Mouse (Mus musculus): Measurements from ENCODE around the gene Hnf1b. TPM values are rescaled to one million over a fixed set of nuclear protein-coding genes. Genes with fewer than 3 reads are reported as not detected.

Gene Hnf1b
- polyA plus RNA-seq, 1 experiment from 2014 or later = 0.19 TPM

DNA sequence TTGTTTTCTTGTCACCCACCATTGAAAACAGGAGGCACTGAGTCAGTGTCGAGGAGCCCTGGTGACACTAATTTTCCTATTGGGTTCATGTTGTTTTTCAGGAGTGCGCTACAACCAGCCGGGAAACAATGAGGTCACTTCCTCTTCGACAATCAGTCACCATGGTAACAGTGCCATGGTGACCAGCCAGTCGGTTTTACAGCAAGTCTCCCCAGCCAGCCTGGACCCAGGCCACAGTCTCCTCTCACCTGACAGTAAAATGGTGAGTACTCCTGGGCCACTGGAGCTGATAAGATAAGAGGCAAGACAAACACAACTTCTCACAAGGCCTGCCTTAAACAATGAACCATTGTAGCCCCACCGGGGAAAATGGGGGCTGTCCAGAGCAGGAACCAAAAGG, 32.7 kb downstream of the Hnf1b start:
- 0 out of 2 replicates have a peak, but pooled peaks cover 14% of the 10 kb centered on the region for H3K27me3 ChIP-seq
- H3K4me2 ChIP-seq = no peak overlapping the region
- H3K9me3 ChIP-seq = no peaks in the 10 kb centered on the region
- no peak for ATAC-seq (ENCODE audit: low FRiP score)
- H3K9ac ChIP-seq = no peak overlapping the region
- WGBS = 42% methylated on average over 6 of the region's 6 CpGs
- no peaks in the 10 kb centered on the region for H3K36me3 ChIP-seq
- no peak overlapping the region for H3K27ac ChIP-seq
- H3K4me3 ChIP-seq = no peak overlapping the region
- H3K4me1 ChIP-seq (replicated peaks) = no peaks in the 10 kb centered on the region; the same call in 1 of the 2 replicates

DNA sequence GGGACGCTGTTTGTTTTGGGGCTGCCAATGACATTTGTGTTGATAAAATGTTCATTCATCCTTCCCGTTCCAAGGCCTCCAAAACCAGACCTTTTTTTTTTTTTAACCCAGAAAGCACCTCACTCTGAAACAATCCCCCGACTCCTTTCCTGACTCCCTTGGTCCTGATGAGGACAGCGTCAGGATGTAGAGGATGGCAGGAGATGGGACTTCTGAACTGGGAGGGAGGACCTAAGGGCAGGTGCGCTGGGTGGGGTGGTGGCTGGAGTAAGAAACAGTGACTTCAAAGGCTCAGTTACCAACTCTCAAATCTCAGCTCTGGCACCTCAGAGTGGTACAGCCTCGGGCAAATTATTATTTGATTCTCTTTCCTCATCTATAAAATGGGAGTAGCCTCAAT, 33.2 kb downstream of the Hnf1b start:
- Histone ChIP-seq H3K4me1 (replicated peaks) (no peaks in the 10 kb centered on the region; the same call in 1 of the 2 replicates), H3K9ac (no peak overlapping the region), H3K4me2 (no peak overlapping the region), H3K27me3 (0 out of 2 replicates have a peak, but pooled peaks cover 14% of the 10 kb centered on the region), H3K36me3 (no peaks in the 10 kb centered on the region), H3K9me3 (no peaks in the 10 kb centered on the region), H3K4me3 (no peak overlapping the region), H3K27ac (no peak overlapping the region)
- no peak for ATAC-seq (ENCODE audit: low FRiP score)
- WGBS = 88% methylated on average over 6 of the region's 6 CpGs

DNA sequence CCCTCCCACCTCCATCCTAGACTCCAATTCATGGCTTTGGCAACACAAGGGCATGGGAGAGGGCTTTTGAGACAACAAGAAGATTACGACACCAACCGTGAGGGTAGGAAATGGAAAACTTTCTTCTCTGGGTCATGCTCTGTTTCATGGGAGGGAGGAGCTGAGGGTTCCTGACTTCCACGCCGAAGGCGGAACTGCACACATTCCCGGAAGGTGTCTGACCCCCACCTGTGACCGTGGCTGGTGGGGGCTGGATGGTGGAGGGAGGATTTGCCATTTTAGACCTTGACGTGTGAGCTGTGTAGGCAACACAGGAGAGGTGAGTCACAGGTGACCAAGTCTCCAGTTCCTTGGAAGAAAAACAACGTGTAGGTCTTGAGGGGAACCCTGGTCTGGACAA, 33.9 kb downstream of the Hnf1b start:
- Histone ChIP-seq H3K27me3 (0 out of 2 replicates have a peak, but pooled peaks cover 16% of the 10 kb centered on the region), H3K9me3 (no peaks in the 10 kb centered on the region), H3K4me1 (replicated peaks) (no peaks in the 10 kb centered on the region; the same call in 1 of the 2 replicates), H3K36me3 (no peaks in the 10 kb centered on the region), H3K9ac (no peak overlapping the region), H3K4me2 (no peak overlapping the region), H3K4me3 (no peak overlapping the region), H3K27ac (no peak overlapping the region)
- 93% methylated on average over 9 of the region's 9 CpGs for WGBS
- ATAC-seq (ENCODE audit: low FRiP score) = no peak

DNA sequence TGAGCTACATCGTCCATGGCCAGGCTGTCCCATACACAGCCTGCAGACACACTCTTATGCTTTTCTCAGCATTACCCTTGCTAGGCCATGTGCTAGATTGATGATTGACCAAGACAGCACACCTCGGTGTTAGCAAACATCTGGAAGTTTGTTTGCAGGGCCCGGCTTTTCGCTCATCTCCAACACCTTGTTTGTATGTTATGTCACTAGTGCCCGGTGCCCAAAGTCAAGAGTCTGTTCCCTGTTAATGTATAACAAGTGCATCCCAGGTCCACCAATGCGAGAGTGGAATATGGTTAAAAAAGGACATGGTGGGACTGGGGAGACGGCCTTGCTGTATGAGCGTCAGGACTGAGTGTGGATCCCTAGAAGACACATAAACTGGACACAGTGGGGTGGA, 35.3 kb downstream of the Hnf1b start:
- H3K9me3 ChIP-seq = no peaks in the 10 kb centered on the region
- no peak for ATAC-seq (ENCODE audit: low FRiP score)
- H3K27ac ChIP-seq = no peak overlapping the region
- 94% methylated on average over 8 of the region's 8 CpGs for WGBS
- H3K9ac ChIP-seq = no peak overlapping the region
- H3K4me1 ChIP-seq (replicated peaks) = no peaks in the 10 kb centered on the region; the same call in 1 of the 2 replicates
- H3K4me3 ChIP-seq = no peak overlapping the region
- 0 out of 2 replicates have a peak, but pooled peaks cover 11% of the 10 kb centered on the region for H3K27me3 ChIP-seq
- no peak overlapping the region for H3K4me2 ChIP-seq
- H3K36me3 ChIP-seq = no peaks in the 10 kb centered on the region

DNA sequence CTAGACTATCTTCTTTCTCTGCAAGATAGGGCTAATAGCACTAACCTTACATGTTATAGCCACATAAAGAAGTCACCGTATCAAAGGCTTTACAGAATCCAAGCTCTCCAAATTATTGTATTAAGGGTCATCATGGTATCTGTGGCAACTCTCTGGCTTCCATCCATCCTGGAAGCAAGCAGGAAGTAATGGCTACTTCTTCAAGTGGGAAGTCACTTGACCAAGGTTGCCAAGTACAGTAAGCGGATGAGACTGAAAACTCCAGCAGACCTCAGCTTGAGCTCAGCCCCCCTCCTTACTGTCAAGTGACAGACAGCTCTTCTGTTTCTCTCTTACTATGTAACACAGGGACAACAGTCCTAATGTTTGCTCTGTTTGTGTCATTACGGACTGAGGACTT, 36.9 kb downstream of the Hnf1b start:
- H3K36me3 ChIP-seq = no peaks in the 10 kb centered on the region
- WGBS = 84% methylated on average over 3 of the region's 3 CpGs

DNA sequence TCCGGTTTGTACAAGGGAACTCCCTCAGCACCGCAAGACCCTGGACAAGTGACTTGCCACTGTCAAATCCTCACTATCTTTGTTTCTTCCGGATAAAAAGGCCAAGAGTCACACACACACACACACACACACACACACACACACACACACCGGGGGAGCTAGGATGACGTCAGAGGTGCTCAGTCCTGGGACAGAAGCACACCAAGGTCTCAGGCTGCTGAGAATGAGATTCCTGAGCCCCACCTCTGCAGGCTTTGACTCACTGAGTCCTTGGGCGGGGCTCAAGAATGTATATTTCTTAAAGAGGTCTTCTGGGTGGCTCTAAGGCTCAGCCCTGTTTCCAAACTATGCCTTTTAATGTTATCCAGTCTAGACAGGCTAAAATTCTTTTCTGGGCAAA, 41.5 kb downstream of the Hnf1b start:
- Histone ChIP-seq H3K9ac (no peak overlapping the region), H3K4me1 (replicated peaks) (no peaks in the 10 kb centered on the region), H3K27ac (no peak overlapping the region), H3K4me3 (no peak overlapping the region), H3K36me3 (no peaks in the 10 kb centered on the region), H3K27me3 (0 out of 2 replicates have a peak, but pooled peaks cover 5% of the 10 kb centered on the region), H3K4me2 (no peak overlapping the region), H3K9me3 (no peaks in the 10 kb centered on the region)
- 67% methylated on average over 6 of the region's 6 CpGs for WGBS
- ATAC-seq (ENCODE audit: low FRiP score) = no peak

More for the DNA sequence above, 36.9 kb downstream of the Hnf1b start:
- no peaks in the 10 kb centered on the region; the same call in 1 of the 2 replicates for H3K4me1 ChIP-seq (replicated peaks)
- 0 out of 2 replicates have a peak, but pooled peaks cover 5% of the 10 kb centered on the region for H3K27me3 ChIP-seq
- H3K9me3 ChIP-seq = no peaks in the 10 kb centered on the region
- H3K27ac ChIP-seq = no peak overlapping the region
- ATAC-seq (ENCODE audit: low FRiP score) = no peak
- no peak overlapping the region for H3K4me3 ChIP-seq
- H3K4me2 ChIP-seq = no peak overlapping the region
- no peak overlapping the region for H3K9ac ChIP-seq

DNA sequence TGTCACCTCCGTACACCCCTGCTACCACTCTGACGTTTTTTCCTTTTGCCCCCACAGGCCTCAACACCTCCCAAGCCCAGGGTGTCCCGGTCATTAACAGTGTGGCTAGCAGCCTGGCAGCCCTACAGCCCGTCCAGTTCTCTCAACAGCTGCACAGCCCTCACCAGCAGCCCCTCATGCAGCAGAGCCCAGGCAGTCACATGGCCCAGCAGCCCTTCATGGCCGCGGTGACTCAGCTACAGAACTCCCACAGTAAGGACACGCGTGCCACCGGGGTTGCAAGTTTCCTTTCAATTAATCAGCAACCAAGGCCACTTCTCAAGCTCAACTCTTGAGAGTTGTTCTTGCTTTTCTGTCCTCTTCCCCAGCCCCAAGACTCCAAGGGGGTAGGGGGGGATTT, 43.5 kb downstream of the Hnf1b start:
- H3K4me2 ChIP-seq = no peak overlapping the region
- no peaks in the 10 kb centered on the region for H3K4me1 ChIP-seq (replicated peaks)
- H3K27ac ChIP-seq = no peak overlapping the region
- H3K27me3 ChIP-seq = 0 out of 2 replicates have a peak, but pooled peaks cover 5% of the 10 kb centered on the region
- no peaks in the 10 kb centered on the region for H3K9me3 ChIP-seq
- 82% methylated on average over 9 of the region's 9 CpGs for WGBS
- ATAC-seq (ENCODE audit: low FRiP score) = no peak
- no peaks in the 10 kb centered on the region for H3K36me3 ChIP-seq
- H3K9ac ChIP-seq = no peak overlapping the region
- H3K4me3 ChIP-seq = no peak overlapping the region

DNA sequence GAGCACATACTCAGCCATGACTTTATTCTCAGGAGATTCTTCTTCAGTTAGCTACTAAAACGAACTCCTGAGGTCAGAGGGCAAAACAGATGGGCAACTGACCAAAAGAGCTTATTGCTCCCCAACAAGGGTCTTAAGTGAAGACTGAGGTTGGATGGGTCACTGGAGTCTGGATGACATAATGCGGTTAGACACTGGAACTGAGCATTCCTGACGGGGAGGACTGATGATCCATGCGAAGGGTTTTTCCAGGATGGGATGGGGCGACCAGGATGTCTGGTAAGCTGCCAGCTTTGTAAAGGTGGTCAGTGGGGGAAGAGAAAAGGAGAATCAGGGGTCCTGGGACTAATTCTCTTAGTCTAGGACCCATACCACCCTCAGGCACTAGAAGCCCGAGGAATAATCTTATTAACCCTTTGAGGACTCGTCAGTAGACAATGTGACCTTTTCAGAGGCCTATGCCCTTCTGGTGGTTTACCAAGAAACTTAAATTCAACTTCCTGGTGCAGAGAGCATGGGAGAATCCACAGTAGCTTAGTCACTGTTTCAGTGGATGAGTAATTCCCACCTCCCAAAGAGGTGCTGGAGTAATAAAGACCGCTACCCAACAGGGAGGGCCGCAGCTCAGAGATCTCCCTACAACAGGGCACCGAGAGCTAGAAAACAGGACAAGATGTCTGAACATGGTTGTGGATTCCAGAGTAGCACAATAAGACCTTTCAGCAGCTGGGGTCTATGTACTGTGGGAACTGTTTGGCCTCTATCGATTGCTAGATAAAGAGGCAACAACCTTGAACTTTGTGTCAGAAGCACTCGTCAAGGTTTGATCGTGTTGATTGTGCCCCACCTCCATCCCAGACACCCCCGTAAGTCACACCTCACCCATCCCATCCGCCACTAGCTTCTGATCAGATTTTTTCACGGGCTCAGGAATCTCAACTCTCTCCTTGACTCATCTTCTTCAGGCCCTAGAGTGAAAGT, 46.9 kb downstream of the Hnf1b start:
- H3K4me2 ChIP-seq = no peak overlapping the region
- no peak overlapping the region for H3K27ac ChIP-seq
- no peak overlapping the region for H3K4me3 ChIP-seq
- no peaks in the 10 kb centered on the region for H3K9me3 ChIP-seq
- H3K27me3 ChIP-seq = no peaks in the 10 kb centered on the region
- 88% methylated on average over 16 of the region's 16 CpGs for WGBS
- no peak for ATAC-seq (ENCODE audit: low FRiP score)
- H3K4me1 ChIP-seq (replicated peaks) = no peaks in the 10 kb centered on the region
- no peaks in the 10 kb centered on the region for H3K36me3 ChIP-seq
- no peak overlapping the region for H3K9ac ChIP-seq

DNA sequence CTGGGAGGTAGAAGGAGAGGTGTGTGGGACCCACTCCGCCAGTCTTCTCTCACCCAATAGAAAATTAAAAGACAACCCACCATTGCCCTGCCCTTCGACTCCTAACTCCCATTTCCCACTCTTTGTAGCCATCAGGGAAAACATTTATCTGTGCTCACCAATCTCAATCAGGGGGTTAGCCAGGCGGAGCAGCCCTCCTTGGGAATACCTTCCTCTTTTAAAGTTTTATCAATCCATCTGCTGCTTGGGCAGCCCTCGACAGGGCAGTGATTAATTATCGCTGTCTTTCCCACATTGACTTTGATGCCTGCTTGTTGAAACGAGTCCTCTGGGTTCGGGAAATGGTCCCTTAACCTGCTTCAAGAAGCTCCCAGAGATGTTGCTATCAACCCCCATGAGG, 47.7 kb downstream of the Hnf1b start:
- no peaks in the 10 kb centered on the region for H3K36me3 ChIP-seq
- 72% methylated on average over 7 of the region's 7 CpGs for WGBS
- no peaks in the 10 kb centered on the region for H3K4me1 ChIP-seq (replicated peaks)
- H3K27me3 ChIP-seq = no peaks in the 10 kb centered on the region
- H3K4me3 ChIP-seq = no peak overlapping the region
- H3K4me2 ChIP-seq = no peak overlapping the region
- no peak overlapping the region for H3K27ac ChIP-seq
- H3K9me3 ChIP-seq = no peaks in the 10 kb centered on the region
- H3K9ac ChIP-seq = no peak overlapping the region
- ATAC-seq (ENCODE audit: low FRiP score) = no peak

DNA sequence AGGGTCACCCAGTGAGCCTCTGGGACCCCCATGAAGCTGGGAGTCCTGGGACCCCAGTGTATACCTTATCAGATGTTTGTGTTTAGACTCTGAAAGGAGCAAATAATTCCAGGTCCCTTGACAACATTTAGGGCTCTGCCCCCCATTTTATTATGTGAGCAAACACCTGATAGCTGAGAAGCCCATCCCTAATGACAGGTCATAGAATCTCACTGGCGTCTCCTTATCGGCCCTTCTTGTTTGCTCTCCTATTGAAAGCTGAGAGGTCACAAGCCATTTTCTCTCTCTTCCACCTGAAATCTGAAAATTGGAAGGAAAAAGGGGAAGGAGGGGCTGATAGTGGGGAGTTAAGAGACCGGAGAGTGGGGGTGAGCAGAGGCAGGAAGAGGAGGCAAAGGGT, 52.9 kb downstream of the Hnf1b start:
- WGBS = 86% methylated on average over 3 of the region's 3 CpGs
- H3K27me3 ChIP-seq = no peaks in the 10 kb centered on the region
- ATAC-seq (ENCODE audit: low FRiP score) = no peak
- no peak overlapping the region for H3K4me2 ChIP-seq
- H3K9ac ChIP-seq = no peak overlapping the region
- H3K9me3 ChIP-seq = no peaks in the 10 kb centered on the region
- no peak overlapping the region for H3K27ac ChIP-seq
- no peaks in the 10 kb centered on the region for H3K4me1 ChIP-seq (replicated peaks)
- no peak overlapping the region for H3K4me3 ChIP-seq
- no peaks in the 10 kb centered on the region for H3K36me3 ChIP-seq

DNA sequence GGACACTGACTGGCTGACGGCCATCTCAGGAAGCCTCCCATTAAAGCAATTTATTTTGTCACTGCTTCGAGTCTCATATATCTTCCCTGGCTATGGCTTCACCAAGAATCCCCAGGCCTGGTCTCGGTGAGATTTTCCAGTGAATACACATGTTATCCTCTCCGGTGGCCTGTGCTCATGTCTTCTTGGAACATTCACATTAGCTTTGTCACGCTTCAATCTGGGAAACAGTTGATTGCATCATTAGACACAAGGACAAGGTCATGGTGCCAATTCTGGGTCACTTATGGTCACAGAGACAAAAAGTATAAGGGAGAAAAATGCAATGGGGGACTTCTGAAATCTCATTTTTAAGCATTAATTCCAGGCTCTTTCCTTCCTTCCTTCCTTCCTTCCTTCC, 55.9 kb downstream of the Hnf1b start:
- no peak for ATAC-seq (ENCODE audit: low FRiP score)
- Histone ChIP-seq H3K4me1 (replicated peaks) (no peaks in the 10 kb centered on the region), H3K4me3 (no peak overlapping the region), H3K27ac (no peak overlapping the region), H3K4me2 (no peak overlapping the region), H3K27me3 (no peaks in the 10 kb centered on the region), H3K9ac (no peak overlapping the region), H3K36me3 (no peaks in the 10 kb centered on the region), H3K9me3 (no peaks in the 10 kb centered on the region)
- WGBS = 67% methylated on average over 5 of the region's 5 CpGs

DNA sequence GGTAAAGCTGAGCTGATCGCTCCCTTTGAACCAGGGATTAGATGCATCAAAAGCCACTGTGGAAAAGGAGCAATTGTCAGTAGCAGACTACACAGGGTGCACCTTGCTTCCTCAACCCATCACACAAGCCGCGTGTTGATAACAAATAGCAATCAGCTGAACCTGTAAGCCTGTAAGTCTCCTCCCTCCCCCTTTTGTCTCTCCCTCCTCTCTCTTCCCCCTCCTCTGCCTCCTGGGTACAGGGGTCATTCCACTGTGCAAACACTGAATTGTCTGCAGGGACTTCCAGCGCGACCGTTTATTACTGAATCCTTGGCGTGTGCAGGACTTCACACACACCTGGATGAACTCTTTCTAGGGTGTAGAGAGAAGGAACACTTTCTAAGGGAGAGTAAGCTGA, 58.5 kb downstream of the Hnf1b start:
- ATAC-seq (ENCODE audit: low FRiP score) = no peak
- H3K9me3 ChIP-seq = no peaks in the 10 kb centered on the region
- H3K9ac ChIP-seq = no peak overlapping the region
- H3K4me3 ChIP-seq = no peak overlapping the region
- no peak overlapping the region for H3K27ac ChIP-seq
- WGBS = 34% methylated on average over 7 of the region's 7 CpGs
- no peaks in the 10 kb centered on the region for H3K27me3 ChIP-seq
- H3K4me2 ChIP-seq = no peak overlapping the region
- H3K4me1 ChIP-seq (replicated peaks) = no peaks in the 10 kb centered on the region
- no peaks in the 10 kb centered on the region for H3K36me3 ChIP-seq

Measured in hindbrain, embryonic 13.5 days (tissue).